Mouse (Mus musculus) kidney, adult 10 weeks (tissue): ENCODE measurements around the gene Atp5mpl. TPM values are rescaled to one million over a fixed set of nuclear protein-coding genes. Genes with fewer than 3 reads are reported as not detected.

Experiments
- polyA plus RNA-seq: library from polyadenylated mRNA; stranded (reverse); fragments of 350-450 nt; fragmentation: Illumina TruSeq; extraction: RNeasy Lipid Tissue Mini Kit (QIAGEN cat#74804); gene quantifications from one replicate; pipeline ENCODE4 v1.2.3, GENCODE M21; 2014; ENCODE audit warnings: low read depth, low replicate concordance

The Atp5mpl gene
- polyA plus RNA-seq = 1,899 TPM

GRCm38 (mm10) chr12:111966683-111967173, at the start of gene Atp5mpl:
Atp5mpl (minus strand) TSS chr12:111966977.

GRCm38 (mm10) chr12:111980887-111981367, 14.2 kb upstream of the Atp5mpl start, which contains the start of gene Rd3l:
Rd3l (minus strand) TSS chr12:111981317.

GRCm38 (mm10) chr12:111971231-111971686, 4.5 kb upstream of the Atp5mpl start, which contains the start of gene Tdrd9:
Tdrd9 (plus strand) TSS chr12:111971559.

Other genes starting within 250 kb of the Atp5mpl start
- gene Klc1, start 208.1 kb downstream of the Atp5mpl start, polyA plus RNA-seq = 2.7 TPM
- not detected for gene Xrcc3, start 153.1 kb downstream of the Atp5mpl start, polyA plus RNA-seq
- gene Zfyve21, start 152.8 kb downstream of the Atp5mpl start, polyA plus RNA-seq = 22.7 TPM
- 3.0 TPM for gene Ppp1r13b, start 58.9 kb downstream of the Atp5mpl start, polyA plus RNA-seq
- gene Tdrd9, start 4.6 kb upstream of the Atp5mpl start, polyA plus RNA-seq = not detected
- gene Rd3l, start 14.3 kb upstream of the Atp5mpl start, polyA plus RNA-seq = not detected
- gene Aspg, start 139.7 kb upstream of the Atp5mpl start, polyA plus RNA-seq = 0.65 TPM
- gene Kif26a, start 179.2 kb upstream of the Atp5mpl start, polyA plus RNA-seq = 0.08 TPM